Mouse (Mus musculus) kidney, embryonic 14.5 days (tissue): ENCODE data around the gene Gdf7. TPM values are rescaled to one million over a fixed set of nuclear protein-coding genes. Genes with fewer than 3 reads are reported as not detected.

ENCODE experiments used
- ATAC-seq: fragments of 200-750 bp; cut with Nextera tagmentation; 2 replicates; pipeline ENCODE4 v1.8.0; 2017; ENCODE audit warnings: moderate number of reproducible peaks, mild to moderate bottlenecking, moderate TSS enrichment, moderate library complexity; ENCODE audit not compliant: low FRiP score, low TSS enrichment
- H3K27ac ChIP-seq: fragments of 300-500 bp; sonication (generic); 2 replicates; pipeline ENCODE4 v1.5.1; 2014; ENCODE audit warnings: low read depth, mild to moderate bottlenecking, low read length, moderate library complexity, mixed read lengths
- H3K27me3 ChIP-seq: fragments of 300-500 bp; sonication (generic); 2 replicates; pipeline ENCODE4 v1.6.1; 2014; ENCODE audit warnings: mild to moderate bottlenecking, low read length; ENCODE audit not compliant: control insufficient read depth, insufficient read depth
- H3K36me3 ChIP-seq: fragments of 300-500 bp; sonication (generic); 2 replicates; pipeline ENCODE4 v1.6.1; 2014; ENCODE audit warnings: low read length, mixed read lengths; ENCODE audit not compliant: control insufficient read depth, insufficient read depth
- H3K4me1 ChIP-seq: fragments of 300-500 bp; sonication (generic); 2 replicates; pipeline ENCODE4 v1.6.1; 2014; ENCODE audit warnings: low read length, mixed read lengths; ENCODE audit not compliant: control insufficient read depth, insufficient read depth
- H3K4me2 ChIP-seq: fragments of 300-500 bp; sonication (generic); replicated peaks from 2 replicates; pipeline ENCODE4 v1.6.1; 2014; ENCODE audit warnings: low read depth, mild to moderate bottlenecking, low read length
- H3K4me3 ChIP-seq: fragments of 300-500 bp; sonication (generic); 2 replicates; pipeline ENCODE4 v1.5.1; 2014; ENCODE audit warnings: mild to moderate bottlenecking, low read length
- H3K9ac ChIP-seq: fragments of 300-500 bp; sonication (generic); 2 replicates; pipeline ENCODE4 v1.6.1; 2014; ENCODE audit warnings: low read depth, mild to moderate bottlenecking, low read length, moderate library complexity
- H3K9me3 ChIP-seq: fragments of 300-500 bp; sonication (generic); 2 replicates; pipeline ENCODE4 v1.6.1; 2016; ENCODE audit warnings: low read length; ENCODE audit not compliant: control insufficient read depth
- WGBS: fragments of 180-500 bp; shearing (Covaris S2); extraction: QIAGEN DNeasy Blood & Tissue Kit; methylation state at CpG from one replicate; pipeline ENCODE4 v1.1.7; 2014; 5-methylcytosine and 5-hydroxymethylcytosine counted together
- polyA plus RNA-seq: library from polyadenylated mRNA; unstranded; fragments of >200 nt; fragmentation: Nextera tagmentation; extraction: Ambion mirVana; gene quantifications from 2 replicates; pipeline ENCODE4 v1.2.1, GENCODE M21; 2014

Gdf7 gene
- 0.99 and 1.3 TPM in 2 replicates for polyA plus RNA-seq

- Histone ChIP-seq H3K9me3 (no peaks in the 10 kb centered on the region), H3K4me3 (peak within 1 kb of the TSS; percentile 43), H3K36me3 (no peaks in the 10 kb centered on the region), H3K27me3 (peaks cover 87% of the 10 kb centered on the region), H3K4me2 (peak within 1 kb of the TSS; percentile 54), H3K27ac (no peak within 1 kb of the TSS), H3K9ac (peak within 1 kb of the TSS; percentile 44; the same call in 1 of the 2 replicates), H3K4me1 (peaks cover 12% of the 10 kb centered on the region; the same call in 1 of the 2 replicates)
- peak; percentile 17; the same call in 1 of the 2 replicates for ATAC-seq
- WGBS: under 1% methylated on average over 39 of the region's 53 CpGs
Measured at GRCm38 (mm10) chr12:8301841-8302431, at the start of gene Gdf7. Gdf7 (minus strand) TSS chr12:8301954.

GRCm38 (mm10) chr12:8351025-8351903 is 49.5 kb upstream of the Gdf7 start:
- Histone ChIP-seq H3K27me3 (no peaks in the 10 kb centered on the region), H3K4me3 (no peak overlapping the region), H3K4me1 (peaks cover 11% of the 10 kb centered on the region; the same call in 1 of the 2 replicates), H3K27ac (no peak overlapping the region; the same call in 1 of the 2 replicates), H3K9me3 (no peaks in the 10 kb centered on the region), H3K9ac (0 out of 2 replicates have a peak overlapping the region, but pooled peaks have one; percentile 28), H3K4me2 (no peak overlapping the region), H3K36me3 (no peaks in the 10 kb centered on the region)
- ATAC-seq: peak; percentile 50; the same call in 1 of the 2 replicates
- 19% methylated on average over 4 of the region's 4 CpGs for WGBS

GRCm38 (mm10) chr12:8348733-8349513 is 47.2 kb upstream of the Gdf7 start:
- Histone ChIP-seq H3K27me3 (no peaks in the 10 kb centered on the region), H3K4me2 (no peak overlapping the region), H3K4me3 (no peak overlapping the region), H3K36me3 (no peaks in the 10 kb centered on the region), H3K27ac (no peak overlapping the region), H3K9me3 (no peaks in the 10 kb centered on the region), H3K9ac (no peak overlapping the region), H3K4me1 (peaks cover 14% of the 10 kb centered on the region)
- 66% methylated on average over 9 of the region's 9 CpGs for WGBS
- no peak for ATAC-seq

GRCm38 (mm10) chr12:8347746-8348462 is 46.1 kb upstream of the Gdf7 start:
- WGBS: 85% methylated on average over 8 of the region's 8 CpGs
- H3K27ac ChIP-seq: no peak overlapping the region
- ATAC-seq: no peak

GRCm38 (mm10) chr12:8345539-8345938 is 43.8 kb upstream of the Gdf7 start:
- peaks cover 9% of the 10 kb centered on the region; the same call in 1 of the 2 replicates for H3K36me3 ChIP-seq
- 90% methylated on average over 5 of the region's 5 CpGs for WGBS
- no peak overlapping the region for H3K4me3 ChIP-seq
- no peaks in the 10 kb centered on the region for H3K27me3 ChIP-seq
- no peak for ATAC-seq
- peaks cover 9% of the 10 kb centered on the region for H3K4me1 ChIP-seq
- H3K9me3 ChIP-seq: no peaks in the 10 kb centered on the region
- no peak overlapping the region for H3K9ac ChIP-seq
- H3K27ac ChIP-seq: peak overlapping the region; percentile 7; the same call in 1 of the 2 replicates
- no peak overlapping the region for H3K4me2 ChIP-seq

More at GRCm38 (mm10) chr12:8347746-8348462, 46.1 kb upstream of the Gdf7 start:
- Histone ChIP-seq H3K4me1 (peaks cover 14% of the 10 kb centered on the region), H3K27me3 (no peaks in the 10 kb centered on the region), H3K9me3 (no peaks in the 10 kb centered on the region), H3K4me3 (no peak overlapping the region), H3K36me3 (peaks cover 2% of the 10 kb centered on the region; the same call in 1 of the 2 replicates), H3K4me2 (no peak overlapping the region), H3K9ac (no peak overlapping the region)

- 33% methylated on average over 9 of the region's 9 CpGs for WGBS
- no peaks in the 10 kb centered on the region for H3K27me3 ChIP-seq
- peak overlapping the region; percentile 20; the same call in 1 of the 2 replicates for H3K27ac ChIP-seq
- peaks cover 9% of the 10 kb centered on the region; the same call in 1 of the 2 replicates for H3K36me3 ChIP-seq
- H3K4me1 ChIP-seq: peaks cover 13% of the 10 kb centered on the region
- 0 out of 2 replicates have a peak overlapping the region, but pooled peaks have one; percentile 12 for H3K9ac ChIP-seq
- no peaks in the 10 kb centered on the region for H3K9me3 ChIP-seq
- no peak overlapping the region for H3K4me3 ChIP-seq
- peak; percentile 37; the same call in 1 of the 2 replicates for ATAC-seq
- no peak overlapping the region for H3K4me2 ChIP-seq
Measured at GRCm38 (mm10) chr12:8344897-8345296, 43.1 kb upstream of the Gdf7 start.

GRCm38 (mm10) chr12:8343381-8343780 is 41.6 kb upstream of the Gdf7 start:
- Histone ChIP-seq H3K27ac (no peak overlapping the region), H3K4me1 (peaks cover 6% of the 10 kb centered on the region; the same call in 1 of the 2 replicates), H3K4me2 (no peak overlapping the region), H3K27me3 (no peaks in the 10 kb centered on the region), H3K9me3 (no peaks in the 10 kb centered on the region), H3K4me3 (no peak overlapping the region), H3K9ac (no peak overlapping the region), H3K36me3 (peaks cover 16% of the 10 kb centered on the region; the same call in 1 of the 2 replicates)
- no peak for ATAC-seq
- WGBS: 94% methylated on average over 3 of the region's 3 CpGs

GRCm38 (mm10) chr12:8341008-8341407 is 39.3 kb upstream of the Gdf7 start:
- WGBS: 90% methylated on average over 6 of the region's 6 CpGs
- Histone ChIP-seq H3K27me3 (no peaks in the 10 kb centered on the region), H3K4me1 (peaks cover 6% of the 10 kb centered on the region; the same call in 1 of the 2 replicates), H3K4me3 (no peak overlapping the region), H3K27ac (no peak overlapping the region), H3K9ac (no peak overlapping the region), H3K36me3 (peaks cover 29% of the 10 kb centered on the region; the same call in 1 of the 2 replicates), H3K9me3 (no peaks in the 10 kb centered on the region), H3K4me2 (no peak overlapping the region)
- ATAC-seq: no peak
